Mouse (Mus musculus) olfactory bulb, adult 2 months (tissue): ENCODE measurements at regions not wholly inside any gene's neighbourhood (a gene's known extent, or its start where the extent isn't known, plus 50 kb on each side); places are given as distances from the start of the nearest gene placed in this dataset.

Experiments used
- CTCF ChIP-seq: fragments of 200-500 bp; IDR thresholded peaks from 2 replicates; pipeline ENCODE4 v1.5.1; 2012; ENCODE audit warnings: low read depth, mild to moderate bottlenecking, low read length, moderate library complexity; ENCODE audit not compliant: insufficient read depth
- POLR2A ChIP-seq: fragments of 200-500 bp; IDR thresholded peaks from 2 replicates; pipeline ENCODE4 v1.6.1; 2012; ENCODE audit warnings: mild to moderate bottlenecking, low read depth, low read length, moderate library complexity; ENCODE audit not compliant: insufficient read depth

GRCm38 (mm10) chr3:38564364-38564763 lies 79.7 kb upstream of the Ankrd50 start:
- TF ChIP-seq CTCF (no peak), POLR2A (no peak)
